Mouse (Mus musculus) hindbrain, embryonic 10.5 days (tissue): ENCODE results near the gene Ndufs4. TPM values are rescaled to one million over a fixed set of nuclear protein-coding genes. Genes with fewer than 3 reads are reported as not detected.

Experiments used
- DNase-seq: peaks from one replicate; pipeline ENCODE4 v3.0.0-alpha.2; 2017; ENCODE audit warnings: low spot score
- H3K27ac ChIP-seq: fragments of 300-500 bp; sonication (generic); 2 replicates; pipeline ENCODE4 v1.5.1; 2016; ENCODE audit warnings: mild to moderate bottlenecking, moderate library complexity
- H3K27me3 ChIP-seq: fragments of 300-500 bp; sonication (generic); 2 replicates; pipeline ENCODE4 v1.6.1; 2016; ENCODE audit warnings: mild to moderate bottlenecking; ENCODE audit not compliant: poor library complexity, insufficient read depth, severe bottlenecking
- H3K36me3 ChIP-seq: fragments of 300-500 bp; sonication (generic); 2 replicates; pipeline ENCODE4 v1.6.1; 2016; ENCODE audit warnings: mild to moderate bottlenecking, moderate library complexity
- H3K4me1 ChIP-seq: fragments of 300-500 bp; sonication (generic); replicated peaks from 2 replicates; pipeline ENCODE4 v1.6.1; 2016; ENCODE audit warnings: mild to moderate bottlenecking
- H3K4me3 ChIP-seq: fragments of 300-500 bp; sonication (generic); 2 replicates; pipeline ENCODE4 v1.5.1; 2016; ENCODE audit warnings: mild to moderate bottlenecking, moderate library complexity
- H3K9me3 ChIP-seq: fragments of 300-500 bp; sonication (generic); 2 replicates; pipeline ENCODE4 v1.6.1; 2016; ENCODE audit warnings: mild to moderate bottlenecking, moderate library complexity
- WGBS: fragments of 180-500 bp; shearing (Covaris S2); methylation state at CpG from one replicate; pipeline ENCODE4 v1.1.7; 2016; 5-methylcytosine and 5-hydroxymethylcytosine counted together
- polyA plus RNA-seq: library from polyadenylated mRNA; unstranded; fragments of >200 nt; fragmentation: Nextera tagmentation; extraction: Ambion mirVana; gene quantifications from 2 replicates; pipeline ENCODE4 v1.2.1, GENCODE M21; 2016

Gene Ndufs4
- polyA plus RNA-seq, 1 experiment from 2014 or later = 327 TPM

DNA sequence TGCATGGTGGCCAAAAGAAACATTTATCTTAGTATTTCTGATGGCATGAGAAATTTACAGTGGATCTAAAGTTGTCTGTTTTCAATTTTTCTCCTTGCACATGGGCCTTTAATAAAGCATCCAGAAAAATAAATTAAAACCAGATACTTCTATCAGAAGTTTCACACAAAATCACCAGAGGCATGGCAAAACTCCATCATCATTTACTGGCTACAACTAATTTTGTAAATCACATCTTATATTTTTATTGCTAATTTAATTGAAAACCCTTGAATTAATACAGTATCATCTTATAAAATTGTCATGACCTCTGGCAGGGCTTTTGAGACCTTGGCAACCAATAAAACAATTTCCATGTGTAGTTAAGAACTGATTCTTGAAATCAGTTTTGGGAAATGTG is 4.4 kb upstream of the Ndufs4 start:
- no peak for DNase-seq
- H3K4me3 ChIP-seq = no peak overlapping the region

DNA sequence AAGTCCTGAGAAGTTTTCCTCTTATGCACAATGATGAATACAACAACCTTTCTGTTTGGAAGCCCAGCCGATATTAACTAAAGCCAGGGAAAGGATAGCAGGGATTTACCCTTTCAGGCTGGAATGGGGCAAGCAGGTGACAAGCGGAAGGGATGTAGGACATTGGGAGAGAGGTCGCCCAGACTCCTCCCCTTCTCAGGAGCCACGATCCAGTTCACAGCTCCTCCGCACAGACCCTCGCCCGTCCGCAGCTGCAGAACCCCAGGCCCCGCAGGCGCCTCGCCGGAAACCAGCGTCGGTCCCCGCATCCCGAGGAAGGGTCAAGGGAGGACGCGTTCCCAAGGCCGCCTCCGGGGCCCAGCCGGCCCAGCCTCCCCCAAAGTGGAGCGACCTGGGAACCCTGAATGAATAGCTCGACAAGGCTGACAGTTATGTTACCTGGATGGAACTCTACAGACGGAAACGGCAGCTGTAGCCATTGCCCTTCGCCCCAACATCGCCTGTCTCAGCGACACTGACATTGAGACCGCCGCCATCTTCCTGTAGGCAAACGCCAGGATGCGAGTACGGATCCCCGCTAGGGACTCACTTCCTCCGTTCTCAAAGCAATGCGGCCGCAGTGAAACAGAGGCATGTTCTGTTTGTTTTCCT is 412 bp downstream of the Ndufs4 start:
- Histone ChIP-seq H3K27me3 (no peaks in the 10 kb centered on the region), H3K27ac (peak overlapping the region; percentile 95), H3K4me1 (peaks cover 14% of the 10 kb centered on the region), H3K4me3 (peak overlapping the region; percentile 94), H3K9me3 (no peaks in the 10 kb centered on the region), H3K36me3 (peaks cover 10% of the 10 kb centered on the region)
- under 1% methylated on average over 37 of the region's 37 CpGs for WGBS
- DNase-seq = peak; percentile 89

More for the DNA sequence above, 4.4 kb upstream of the Ndufs4 start:
- Histone ChIP-seq H3K9me3 (no peaks in the 10 kb centered on the region), H3K36me3 (no peaks in the 10 kb centered on the region), H3K27ac (no peak overlapping the region), H3K27me3 (no peaks in the 10 kb centered on the region), H3K4me1 (peaks cover 5% of the 10 kb centered on the region)

DNA sequence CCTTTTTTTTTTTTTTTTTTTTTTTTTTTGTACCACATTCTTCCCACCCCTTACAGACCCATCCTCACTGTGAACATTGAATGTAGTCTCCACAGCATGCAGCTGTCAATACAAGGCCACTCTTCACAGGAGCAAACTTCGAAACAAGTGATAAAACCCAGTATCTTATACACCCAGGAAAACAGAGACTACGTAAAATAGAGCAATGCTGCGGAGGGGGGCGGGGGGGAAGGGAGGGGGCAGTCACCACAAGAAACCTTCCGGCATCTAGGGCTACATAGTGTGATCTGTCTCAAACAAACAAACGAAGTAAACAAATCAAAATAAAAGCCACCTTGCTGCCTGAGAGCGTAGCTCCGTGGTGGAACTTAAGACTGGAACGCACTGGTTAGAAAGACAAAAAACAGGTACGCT is 977 bp downstream of the Ndufs4 start:
- Histone ChIP-seq H3K4me3 (peak overlapping the region; percentile 94), H3K9me3 (no peaks in the 10 kb centered on the region), H3K36me3 (peaks cover 15% of the 10 kb centered on the region), H3K27ac (peak overlapping the region; percentile 95), H3K4me1 (peaks cover 14% of the 10 kb centered on the region), H3K27me3 (no peaks in the 10 kb centered on the region)
- DNase-seq = no peak
- WGBS = 11% methylated on average over 10 of the region's 10 CpGs

DNA sequence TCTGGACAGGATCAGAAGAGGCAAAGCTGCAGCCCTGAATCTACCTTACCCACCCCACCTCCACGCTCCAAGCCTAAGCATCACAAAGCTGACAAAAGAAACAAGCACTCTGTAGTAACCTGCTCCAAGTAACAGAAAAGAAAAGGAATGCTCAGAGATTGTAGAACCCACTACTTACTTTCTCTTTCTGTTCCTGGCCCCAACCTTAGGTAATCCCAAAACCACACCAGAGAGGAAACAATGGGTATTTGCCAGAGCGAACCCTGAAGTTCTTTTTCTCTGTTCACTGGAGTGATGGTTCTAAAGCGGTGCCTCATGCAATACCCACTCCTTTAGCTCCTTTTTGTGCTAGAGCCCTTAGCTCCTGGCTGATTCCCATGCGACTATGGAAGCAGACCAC is 11.5 kb downstream of the Ndufs4 start:
- Histone ChIP-seq H3K36me3 (peaks cover 57% of the 10 kb centered on the region), H3K27ac (no peak overlapping the region), H3K4me1 (no peaks in the 10 kb centered on the region), H3K4me3 (no peak overlapping the region), H3K9me3 (peaks cover 16% of the 10 kb centered on the region), H3K27me3 (no peaks in the 10 kb centered on the region)
- DNase-seq = no peak
- 86% methylated on average over 4 of the region's 4 CpGs for WGBS

DNA sequence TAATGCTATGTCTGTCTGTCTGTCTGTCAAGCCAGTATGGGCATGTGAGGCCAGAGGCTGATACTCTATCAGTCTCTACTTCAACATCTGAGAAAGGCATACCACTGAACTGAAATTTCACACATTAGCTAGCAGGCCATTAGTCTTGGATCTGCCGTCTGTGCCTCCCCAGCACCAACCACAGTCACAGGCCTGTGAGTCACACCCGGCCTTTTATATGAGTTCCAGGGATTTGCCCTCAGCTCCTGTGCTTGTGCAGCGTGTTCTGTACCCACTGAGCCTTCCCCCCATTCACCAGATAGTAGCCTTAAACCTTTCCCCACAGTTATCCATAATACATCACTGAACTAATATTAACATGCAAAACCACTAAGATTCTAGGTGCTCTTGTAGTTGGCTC is 26.0 kb downstream of the Ndufs4 start:
- Histone ChIP-seq H3K4me3 (no peak overlapping the region), H3K9me3 (no peaks in the 10 kb centered on the region), H3K4me1 (no peaks in the 10 kb centered on the region), H3K27me3 (no peaks in the 10 kb centered on the region), H3K27ac (no peak overlapping the region), H3K36me3 (peaks cover 12% of the 10 kb centered on the region)
- no peak for DNase-seq
- 86% methylated on average over 3 of the region's 3 CpGs for WGBS

DNA sequence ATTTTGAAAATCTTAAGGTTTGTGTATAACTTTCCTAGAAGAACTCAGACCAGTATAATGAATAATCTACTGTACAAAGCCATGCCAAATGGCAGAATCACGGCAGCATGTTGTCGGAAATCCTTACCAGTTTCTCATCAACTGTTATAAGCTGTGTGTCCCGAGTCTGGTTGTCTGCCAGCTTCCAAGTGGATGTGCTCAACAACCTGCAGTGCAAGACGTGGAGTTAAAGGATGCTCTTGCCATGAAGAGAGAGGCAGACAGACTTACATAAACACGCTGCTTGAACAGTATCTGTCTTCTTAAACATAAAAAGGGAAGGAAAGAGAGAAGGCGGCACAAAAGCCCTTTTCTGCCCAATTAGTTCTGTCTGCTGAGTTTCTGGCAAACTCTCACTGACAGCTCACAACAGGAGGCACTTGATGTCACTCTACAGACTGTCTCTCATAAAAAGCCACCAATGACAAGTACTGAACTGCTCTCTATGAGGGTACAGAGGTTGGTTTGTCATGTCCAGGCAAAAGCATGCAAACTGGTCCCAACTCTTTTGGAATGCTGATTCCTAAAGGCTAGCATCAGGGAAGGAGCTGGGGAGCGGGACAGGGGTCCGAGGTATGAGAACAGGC is 36.6 kb downstream of the Ndufs4 start:
- no peak for DNase-seq
- peaks cover 8% of the 10 kb centered on the region for H3K4me1 ChIP-seq
- H3K9me3 ChIP-seq = no peaks in the 10 kb centered on the region
- no peaks in the 10 kb centered on the region for H3K36me3 ChIP-seq
- no peak overlapping the region for H3K27ac ChIP-seq
- H3K27me3 ChIP-seq = no peaks in the 10 kb centered on the region
- WGBS = 55% methylated on average over 8 of the region's 8 CpGs
- no peak overlapping the region for H3K4me3 ChIP-seq

DNA sequence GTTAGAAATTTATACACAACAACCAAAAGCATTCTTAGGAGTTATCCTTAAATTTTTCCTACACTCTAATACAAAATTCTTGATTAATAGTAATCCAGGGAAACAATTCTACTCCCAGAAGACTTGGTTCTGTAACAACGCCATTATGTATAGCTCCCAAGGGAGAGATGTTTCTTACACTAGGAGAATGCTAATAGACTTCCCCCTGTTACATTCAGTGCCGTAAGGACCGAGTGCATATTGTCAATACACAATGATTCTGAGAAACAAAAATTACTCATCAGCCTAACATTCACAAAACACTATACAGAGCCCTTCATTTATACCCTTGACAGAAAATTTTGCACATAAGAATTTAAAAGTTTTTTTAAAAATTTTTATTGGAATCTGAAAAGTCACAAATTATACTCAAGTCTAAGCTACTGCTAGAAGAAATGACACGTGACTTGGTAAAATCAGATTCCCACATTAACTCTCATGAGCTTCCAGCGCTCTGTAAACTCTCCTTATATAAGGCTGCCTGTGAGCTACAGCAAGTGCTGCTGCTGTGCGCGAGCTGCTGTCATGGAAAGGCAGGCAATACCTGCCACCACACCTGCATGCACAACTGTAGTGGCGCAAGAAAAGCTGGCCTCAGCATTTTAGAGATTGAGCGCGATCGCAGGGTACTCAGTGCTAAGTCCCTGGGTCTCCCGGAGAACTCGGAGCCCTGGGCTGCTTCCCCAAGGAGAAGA is 42.9 kb downstream of the Ndufs4 start:
- H3K4me1 ChIP-seq = peaks cover 21% of the 10 kb centered on the region
- H3K27me3 ChIP-seq = no peaks in the 10 kb centered on the region
- H3K4me3 ChIP-seq = no peak overlapping the region
- no peak for DNase-seq
- H3K27ac ChIP-seq = no peak overlapping the region
- H3K9me3 ChIP-seq = no peaks in the 10 kb centered on the region
- 72% methylated on average over 13 of the region's 13 CpGs for WGBS
- H3K36me3 ChIP-seq = no peaks in the 10 kb centered on the region

DNA sequence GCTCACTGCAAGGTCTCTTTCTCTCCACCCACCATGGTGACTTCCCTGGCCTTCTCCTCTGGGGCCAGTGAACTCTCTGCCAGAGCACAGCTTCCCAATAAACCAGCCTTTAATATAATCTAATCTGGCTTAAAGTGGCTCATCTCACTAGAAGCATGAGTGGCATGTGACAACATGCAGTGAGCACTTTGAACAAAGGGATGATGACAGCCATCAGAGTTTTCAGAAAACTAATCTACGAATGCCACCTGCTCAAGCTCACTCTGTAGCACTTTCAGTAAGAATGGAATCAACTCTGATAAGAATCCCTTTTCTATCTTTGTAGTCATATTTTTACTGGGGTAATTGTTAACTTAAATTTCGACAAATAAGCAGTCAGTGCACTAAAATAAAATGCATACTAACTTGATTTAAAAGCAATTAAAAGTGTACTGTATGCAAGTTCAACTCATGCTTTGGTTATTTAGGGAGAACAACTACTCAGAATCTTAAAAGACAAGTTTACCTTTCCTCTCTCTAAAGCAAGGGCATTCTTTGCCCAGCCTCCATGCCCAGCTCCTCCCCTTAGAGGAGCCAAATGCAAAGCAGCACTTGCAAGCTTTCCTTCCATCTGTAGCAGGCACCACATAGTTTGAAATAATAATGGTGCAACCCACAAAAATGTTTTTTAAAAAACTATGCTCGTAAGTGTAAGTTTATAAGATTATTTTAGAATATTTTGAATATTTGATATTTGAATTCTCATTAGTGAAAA is 43.7 kb downstream of the Ndufs4 start:
- no peak for DNase-seq
- H3K27ac ChIP-seq = no peak overlapping the region
- no peak overlapping the region for H3K4me3 ChIP-seq
- WGBS = 76% methylated on average over 3 of the region's 3 CpGs
- no peaks in the 10 kb centered on the region for H3K9me3 ChIP-seq
- no peaks in the 10 kb centered on the region for H3K36me3 ChIP-seq
- no peaks in the 10 kb centered on the region for H3K27me3 ChIP-seq
- peaks cover 21% of the 10 kb centered on the region for H3K4me1 ChIP-seq

DNA sequence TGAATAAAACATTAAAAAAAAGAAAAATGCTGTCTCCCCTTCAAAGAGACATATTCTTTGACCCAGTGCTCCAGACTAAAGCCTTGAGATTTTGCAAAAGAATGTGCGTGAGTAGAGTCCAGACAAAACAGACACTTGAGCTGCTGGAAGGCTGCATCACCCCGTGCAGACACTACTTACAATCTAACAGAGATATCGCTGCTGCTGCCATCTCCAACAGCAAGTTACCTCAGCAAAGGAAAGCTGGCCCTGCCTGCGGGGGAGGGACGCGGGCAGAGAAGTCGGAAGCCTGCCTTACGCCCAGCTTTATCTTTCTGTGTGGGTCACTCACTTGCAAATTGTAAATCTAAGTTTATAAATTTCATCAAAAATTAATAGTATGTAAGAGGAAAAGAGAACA is 45.1 kb downstream of the Ndufs4 start:
- H3K9me3 ChIP-seq = no peaks in the 10 kb centered on the region
- H3K27ac ChIP-seq = peak overlapping the region; percentile 29; the same call in 1 of the 2 replicates
- 23% methylated on average over 8 of the region's 8 CpGs for WGBS
- no peak overlapping the region for H3K4me3 ChIP-seq
- H3K4me1 ChIP-seq = peaks cover 21% of the 10 kb centered on the region
- DNase-seq = no peak
- no peaks in the 10 kb centered on the region for H3K27me3 ChIP-seq
- H3K36me3 ChIP-seq = no peaks in the 10 kb centered on the region

DNA sequence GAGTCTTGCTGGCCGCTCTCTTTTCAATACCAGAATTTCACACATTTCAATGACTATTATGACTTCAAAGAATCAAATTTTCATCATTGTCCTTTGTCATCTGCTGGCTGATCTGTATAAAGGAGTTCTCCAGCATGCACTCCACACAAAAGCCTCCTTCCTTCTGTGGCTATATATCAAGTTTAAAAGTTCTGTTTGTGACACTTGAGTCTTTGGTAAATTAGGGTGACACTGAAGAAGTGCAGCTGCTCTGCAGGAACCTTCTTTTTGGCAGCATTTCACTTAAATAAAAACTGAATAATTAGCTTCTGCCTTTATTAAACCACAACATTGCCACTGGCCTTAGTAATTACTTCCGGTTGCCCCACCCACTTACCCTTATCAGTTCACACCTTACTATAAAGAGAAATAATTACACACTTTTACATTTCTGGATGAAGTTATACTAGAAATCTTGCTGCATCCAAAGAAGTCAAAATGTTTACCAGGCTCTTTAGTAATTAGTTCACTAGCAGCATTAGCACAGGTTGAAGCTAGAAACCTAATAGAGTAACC is 68.1 kb downstream of the Ndufs4 start:
- Histone ChIP-seq H3K4me1 (peaks cover 6% of the 10 kb centered on the region; the same call in 1 of the 2 replicates), H3K4me3 (no peak overlapping the region), H3K27ac (no peak overlapping the region), H3K27me3 (no peaks in the 10 kb centered on the region), H3K36me3 (peaks cover 17% of the 10 kb centered on the region), H3K9me3 (no peaks in the 10 kb centered on the region)
- WGBS = 63% methylated on average over 2 of the region's 2 CpGs
- DNase-seq = no peak

DNA sequence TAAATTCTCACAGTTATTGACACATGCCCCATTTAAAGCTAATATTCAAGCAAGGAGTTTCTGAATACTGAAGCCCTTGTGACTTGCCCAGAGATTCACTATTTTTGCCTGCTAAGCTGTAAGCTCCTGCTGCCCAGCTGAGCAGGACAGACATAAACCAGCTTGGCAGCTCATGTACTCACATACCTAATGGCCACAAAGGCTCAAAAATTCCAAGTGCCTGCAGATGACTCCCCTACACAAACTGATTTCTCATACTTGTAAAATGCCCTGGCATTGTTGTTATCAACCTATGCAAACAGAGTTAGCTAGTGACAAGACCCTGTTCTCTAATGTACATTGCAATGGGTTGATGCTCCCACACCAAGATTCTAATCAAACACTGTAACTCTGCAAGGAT is 68.9 kb downstream of the Ndufs4 start:
- Histone ChIP-seq H3K27ac (no peak overlapping the region), H3K4me1 (peaks cover 6% of the 10 kb centered on the region; the same call in 1 of the 2 replicates), H3K36me3 (peaks cover 17% of the 10 kb centered on the region), H3K9me3 (no peaks in the 10 kb centered on the region), H3K27me3 (no peaks in the 10 kb centered on the region), H3K4me3 (no peak overlapping the region)
- no peak for DNase-seq

DNA sequence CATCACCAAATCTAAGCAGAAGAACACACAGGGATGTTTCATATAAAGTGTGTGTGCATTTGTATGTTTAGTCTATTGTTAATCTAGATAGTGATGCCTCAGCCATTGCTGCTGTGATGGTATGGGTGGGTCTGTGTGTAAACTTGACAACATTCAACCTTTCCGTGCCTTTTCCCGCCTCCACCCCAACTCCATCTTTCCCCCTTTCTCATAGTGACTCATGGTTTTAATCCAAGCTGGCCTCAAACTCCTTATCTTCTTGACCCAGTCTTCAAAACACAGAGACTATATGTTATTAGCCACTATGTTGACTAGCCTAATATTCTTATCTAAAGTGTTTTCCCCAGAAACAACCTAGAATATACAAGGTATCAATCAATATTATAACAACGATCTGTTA is 72.7 kb downstream of the Ndufs4 start:
- Histone ChIP-seq H3K9me3 (0 out of 2 replicates have a peak, but pooled peaks cover 3% of the 10 kb centered on the region), H3K4me1 (peaks cover 6% of the 10 kb centered on the region; the same call in 1 of the 2 replicates), H3K36me3 (peaks cover 23% of the 10 kb centered on the region), H3K27me3 (no peaks in the 10 kb centered on the region), H3K27ac (no peak overlapping the region), H3K4me3 (no peak overlapping the region)
- 98% methylated on average over 3 of the region's 3 CpGs for WGBS
- no peak for DNase-seq
